Mouse (Mus musculus) right cerebral cortex, adult 2 months (tissue): ENCODE measurements around the gene Spata25.
A peak's percentile ranks its signal among the peaks of the same experiment; 100 is the strongest.
"Not testable (repeated sequence)": the region's sequence is repeated elsewhere in the genome, so short reads cannot be mapped to it uniquely, and the experiment has no call there.

Experiments used
- DNase-seq, 2 experiments: peaks; one replicate each; pipeline ENCODE4 v3.0.0; 2021 to 2022; ENCODE audit warnings: low spot score in 2 of 2

Gene Spata25

DNA sequence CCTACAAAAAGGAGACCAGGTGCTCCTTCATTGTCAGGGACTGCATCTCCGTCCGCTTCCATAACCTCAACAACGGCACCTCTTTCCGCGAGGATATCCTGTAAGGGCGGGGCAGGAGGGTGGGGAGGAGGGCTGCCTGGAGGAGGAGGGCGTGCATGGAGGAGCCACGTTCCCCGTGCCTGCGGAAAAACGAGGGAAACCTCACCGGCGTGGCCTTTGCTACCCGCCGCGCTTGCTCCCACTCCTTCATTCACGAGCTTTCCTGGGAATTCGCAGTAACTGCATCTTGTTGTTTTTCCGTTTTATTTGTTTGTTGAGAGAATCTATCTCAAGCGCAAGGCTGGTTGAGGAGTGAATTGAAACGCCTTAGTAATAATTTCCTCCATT lies 23.0 kb downstream of the Spata25 start:
- DNase-seq = no peak

DNA sequence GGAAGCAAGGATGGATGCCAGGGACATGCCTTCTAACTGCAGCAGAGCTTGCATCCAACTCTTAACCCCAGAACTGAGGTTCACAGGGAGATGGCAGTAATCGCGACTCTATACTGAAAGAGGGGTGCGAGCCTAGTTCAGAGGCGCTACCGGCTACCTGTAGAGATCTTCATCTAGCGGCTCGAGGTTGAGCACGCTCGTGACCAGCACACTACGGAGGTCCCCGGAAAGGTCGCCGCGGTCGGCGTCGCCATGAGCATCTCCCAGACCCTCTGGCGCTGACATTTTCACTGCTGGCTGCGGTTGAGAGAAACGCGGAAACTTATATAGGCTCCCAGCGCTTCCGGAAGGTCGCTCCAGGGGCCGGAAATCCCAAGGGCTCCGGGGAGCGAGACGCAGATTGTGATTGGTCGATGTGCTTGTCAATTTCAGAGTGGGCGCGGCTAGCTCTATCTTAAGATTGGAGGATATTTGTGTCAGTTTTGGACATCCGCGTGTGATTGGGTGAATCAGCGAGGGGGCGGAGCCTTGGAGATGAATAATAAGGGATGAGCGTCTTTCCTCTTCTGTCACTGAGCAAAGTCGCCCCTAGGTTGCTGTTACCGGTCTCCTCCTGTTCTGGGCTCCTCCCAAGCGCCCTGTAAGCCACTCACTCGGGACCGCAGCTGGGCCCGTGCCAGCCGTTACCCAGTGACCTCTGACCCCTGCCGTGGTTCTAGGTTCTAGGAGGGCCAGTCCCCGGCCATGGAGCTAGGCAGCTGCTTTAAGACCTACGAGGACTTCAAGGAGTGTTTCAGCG lies 23.6 kb downstream of the Spata25 start, which contains the start of the genes Acot8 and Zswim3:
Acot8 (minus strand) TSS at position 350 of the 799 bp plus-strand sequence.
Zswim3 (plus strand) TSS at position 566 of the 799 bp plus-strand sequence.
- DNase-seq = peak; percentile 99 to 100

DNA sequence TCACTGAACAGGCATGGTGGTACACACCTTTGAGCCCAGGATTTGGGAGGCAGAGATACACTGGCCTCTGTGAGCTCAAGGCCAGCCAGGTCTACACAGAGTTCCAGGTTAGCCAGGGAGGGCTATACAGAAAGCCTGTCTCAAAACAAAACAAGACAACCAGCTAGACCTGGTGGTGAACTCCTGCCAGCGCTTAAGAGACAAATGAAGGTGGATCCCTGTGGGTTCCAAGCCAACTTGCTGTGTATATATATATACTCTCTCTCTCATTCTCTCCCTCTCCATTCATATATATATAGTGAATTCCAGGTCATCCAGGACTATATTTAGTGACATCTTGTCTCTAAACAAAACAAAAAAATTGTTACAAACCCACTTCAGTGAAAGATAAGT lies 24.4 kb downstream of the Spata25 start:
- no peak for DNase-seq

DNA sequence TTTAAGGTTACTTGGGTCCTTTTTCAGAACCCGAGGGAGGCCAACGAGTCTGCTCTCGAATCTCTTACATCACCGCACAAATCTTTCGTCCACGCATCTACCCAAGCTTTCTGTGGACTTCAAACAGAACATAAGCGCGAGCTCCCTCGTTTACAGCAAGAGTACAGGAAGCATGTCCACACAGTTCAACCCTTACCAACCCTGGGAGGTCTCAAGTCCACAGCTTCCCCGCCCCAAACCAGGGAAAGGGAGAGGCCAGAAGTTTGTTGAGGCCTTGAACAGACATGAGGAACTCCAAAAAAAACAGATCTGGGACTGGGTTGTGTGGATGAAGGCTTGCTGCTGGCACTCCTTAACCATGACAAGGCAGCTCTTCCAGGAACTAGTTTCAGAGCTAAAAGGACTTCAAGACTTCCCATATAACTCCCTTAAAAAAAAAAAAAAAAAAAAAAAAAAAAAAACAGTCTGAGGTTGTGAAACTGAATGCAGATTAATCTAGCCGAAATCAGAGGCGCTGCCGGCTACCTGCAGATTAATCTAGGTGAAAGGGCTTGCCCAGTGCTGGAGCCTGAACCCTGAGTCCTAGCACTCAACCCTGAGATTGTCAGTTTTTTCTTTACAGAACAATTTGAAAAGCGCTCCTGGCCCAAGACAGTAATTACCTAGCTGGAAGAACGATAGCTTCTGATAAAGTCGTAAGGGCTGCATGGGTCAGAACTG lies 25.0 kb downstream of the Spata25 start:
- DNase-seq = no peak

DNA sequence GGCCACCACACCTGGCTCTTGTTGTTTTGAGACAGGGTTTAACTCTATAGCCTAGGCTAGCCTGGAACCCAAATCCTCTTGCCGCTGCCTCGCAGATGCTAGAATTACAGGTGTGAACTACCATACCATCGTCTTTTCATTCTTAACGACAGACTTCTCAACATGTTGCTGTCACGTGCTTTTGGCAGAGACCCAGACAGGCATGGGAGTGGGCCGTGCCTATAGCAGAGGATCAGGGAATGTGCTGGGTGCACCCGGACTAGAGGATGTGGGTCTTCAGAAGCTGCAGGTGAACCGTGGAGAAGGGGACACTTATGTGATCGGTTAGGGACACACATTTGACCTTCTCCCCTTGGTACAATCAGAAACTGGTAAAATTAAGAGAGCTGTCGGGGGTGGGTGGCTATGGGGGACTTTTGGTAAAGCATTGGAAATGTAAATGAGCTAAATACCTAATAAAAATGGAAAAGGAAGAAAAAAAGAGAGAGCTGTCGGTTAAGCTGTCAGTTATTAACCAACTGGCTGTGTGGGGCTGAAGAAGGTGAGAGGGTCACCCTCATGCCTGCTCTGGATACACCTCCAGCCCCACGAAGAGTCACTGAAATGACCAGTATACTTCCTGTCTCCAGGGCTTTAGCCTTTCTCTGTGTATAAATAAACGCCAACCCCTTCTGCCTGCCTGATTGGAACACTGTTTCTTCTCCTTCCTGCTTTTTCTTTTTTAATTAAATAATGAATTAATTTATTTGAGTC lies 27.9 kb downstream of the Spata25 start:
- no peak for DNase-seq

DNA sequence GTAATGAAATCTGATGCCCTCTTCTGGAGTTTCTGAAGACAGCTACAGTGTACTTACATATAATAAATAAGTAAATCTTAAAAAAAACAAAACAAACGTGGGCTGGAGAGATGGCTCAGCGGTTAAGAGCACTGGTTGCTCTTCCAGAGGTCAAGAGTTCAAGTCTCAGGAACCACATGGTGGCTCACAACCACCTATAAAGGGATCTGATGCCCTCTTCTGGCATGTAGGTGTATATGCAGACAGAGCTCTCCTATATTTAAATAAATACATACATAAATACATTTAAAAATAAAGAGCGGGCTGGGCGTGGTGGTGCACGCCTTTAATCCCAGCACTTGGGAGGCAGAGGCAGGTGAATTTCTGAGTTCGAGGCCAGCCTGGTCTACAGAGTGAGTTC lies 29.8 kb downstream of the Spata25 start:
- DNase-seq = not testable (repeated sequence)

DNA sequence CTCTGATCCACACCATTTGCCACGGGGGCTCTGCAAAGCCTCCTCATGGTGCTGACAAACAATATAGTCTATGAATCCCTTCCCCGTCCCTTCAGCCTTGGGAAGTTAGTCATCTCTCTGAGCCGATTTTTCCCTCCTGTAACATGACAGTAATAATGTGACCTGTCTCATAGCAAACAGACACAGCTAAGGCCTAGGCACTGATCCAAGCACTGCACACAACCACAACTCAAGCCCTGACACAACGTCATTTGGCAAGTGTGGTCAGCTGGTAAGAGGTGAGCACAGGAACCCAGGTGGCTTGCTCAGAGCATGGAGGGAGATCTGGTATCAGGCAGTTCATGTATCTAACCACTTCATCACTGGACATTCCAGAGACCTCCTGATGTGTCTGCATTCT lies 32.5 kb downstream of the Spata25 start:
- DNase-seq = no peak

DNA sequence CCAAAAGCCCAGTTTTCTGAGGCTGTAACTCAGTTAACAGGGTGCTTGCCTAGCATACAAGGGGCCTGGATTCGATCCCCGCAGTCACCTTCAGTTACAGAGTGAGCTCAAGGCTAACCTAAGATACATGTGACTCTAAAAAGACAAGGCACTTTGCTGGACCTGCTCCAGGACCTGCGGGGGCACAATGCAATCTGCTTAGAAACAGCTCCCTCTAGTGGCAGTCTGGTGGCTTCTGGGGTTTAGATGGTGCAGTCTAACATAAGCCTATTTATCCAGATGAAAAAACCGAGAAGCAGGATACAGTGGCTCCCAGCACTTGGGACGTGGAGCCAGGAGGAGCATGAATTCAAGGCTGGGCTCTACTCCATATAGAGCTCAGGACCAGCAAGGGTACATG lies 34.0 kb downstream of the Spata25 start:
- DNase-seq = peak; percentile 87 to 89

DNA sequence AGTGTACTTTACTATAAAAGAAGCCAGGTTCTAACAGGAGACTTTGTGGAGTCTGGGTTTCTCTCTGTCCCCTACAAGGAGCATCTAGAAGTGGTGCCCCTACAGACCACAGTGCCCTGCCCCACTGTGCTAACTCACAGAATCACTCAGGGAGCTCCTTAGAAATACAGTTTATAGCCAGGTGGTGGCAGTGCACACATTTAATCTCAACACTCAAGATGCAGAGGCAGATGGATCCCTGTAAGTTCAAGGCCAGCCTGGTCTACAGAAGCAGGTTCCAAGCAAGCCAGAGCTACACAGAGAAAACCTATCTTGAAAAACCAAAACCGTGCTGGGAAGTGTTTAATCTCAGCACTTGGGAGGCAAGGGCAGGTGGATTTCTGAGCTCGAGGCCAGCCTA lies 34.6 kb downstream of the Spata25 start:
- no peak for DNase-seq

DNA sequence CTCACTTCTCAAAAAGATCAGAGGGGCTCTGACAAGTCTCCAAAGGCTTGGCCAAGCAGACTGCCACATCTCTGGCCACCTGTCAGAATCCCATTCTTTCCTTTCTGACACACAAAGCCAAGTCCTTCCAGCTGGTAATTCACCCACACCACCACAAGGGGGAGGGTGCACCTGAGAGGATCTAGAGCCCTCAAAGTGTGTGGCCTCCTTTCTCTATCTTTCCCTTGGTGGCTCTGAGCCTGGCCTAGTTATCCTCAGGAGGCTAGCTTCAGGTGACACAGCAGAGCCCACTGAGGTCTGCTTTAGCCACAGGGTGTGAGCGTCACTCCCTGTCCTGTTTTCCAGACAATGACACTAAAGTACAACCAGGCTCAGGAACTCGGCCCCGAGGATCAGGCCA lies 35.1 kb downstream of the Spata25 start:
- DNase-seq = peak; percentile 66 to 73

DNA sequence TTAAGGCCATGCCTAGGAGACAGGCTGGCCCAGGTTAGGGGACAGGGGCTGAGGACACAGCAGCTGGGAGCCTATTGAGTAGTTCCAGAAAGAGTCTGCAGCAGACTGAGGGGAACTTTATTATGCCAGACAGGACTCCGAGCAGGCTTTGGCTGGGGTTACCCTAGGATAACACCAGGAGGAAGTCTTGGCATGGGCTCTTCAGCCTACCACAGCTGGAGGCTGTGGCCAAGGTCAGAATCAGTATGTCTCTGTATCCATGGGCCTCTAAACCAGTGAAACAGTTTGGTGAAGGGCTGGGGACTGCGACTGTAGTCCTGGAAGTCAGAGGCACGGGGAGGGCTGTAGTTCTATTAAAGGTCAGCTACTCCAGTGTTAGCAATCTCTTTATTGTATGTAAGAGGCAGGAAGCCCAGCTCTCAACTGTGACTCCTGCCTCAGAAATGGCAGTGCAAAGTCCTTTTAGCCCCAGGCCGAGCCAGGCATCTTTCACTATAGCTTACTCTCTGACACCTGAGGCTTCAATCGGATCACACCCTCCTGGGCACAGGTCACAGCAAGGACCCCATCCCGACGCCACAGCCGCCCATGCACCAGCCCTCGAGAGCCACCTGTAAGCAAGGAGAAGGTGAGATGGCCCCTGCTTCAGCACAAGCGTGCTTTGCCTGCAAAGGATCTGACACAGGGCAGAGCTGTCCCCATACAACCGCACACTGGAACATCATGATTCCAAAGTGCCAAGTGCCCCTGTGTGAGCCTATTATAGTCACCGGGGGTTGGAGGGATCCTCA lies 35.7 kb downstream of the Spata25 start:
- DNase-seq = no peak

DNA sequence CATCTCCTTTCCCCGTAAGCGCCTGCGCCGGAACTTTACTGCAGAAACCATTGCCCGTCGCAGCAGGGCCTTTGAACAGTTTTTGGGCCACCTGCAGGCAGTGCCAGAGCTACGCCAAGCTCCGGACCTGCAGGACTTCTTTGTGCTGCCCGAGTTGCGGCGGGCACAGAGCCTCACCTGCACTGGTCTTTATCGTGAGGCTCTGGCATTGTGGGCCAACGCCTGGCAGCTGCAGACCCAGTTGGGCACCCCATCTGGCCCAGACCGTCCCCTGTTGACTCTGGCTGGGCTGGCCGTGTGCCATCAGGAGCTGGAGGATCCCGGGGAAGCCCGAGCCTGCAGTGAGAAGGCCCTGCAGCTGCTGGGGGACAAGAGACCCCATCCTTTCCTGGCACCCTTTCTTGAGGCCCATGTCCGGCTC lies 36.5 kb downstream of the Spata25 start:
- DNase-seq = no peak

DNA sequence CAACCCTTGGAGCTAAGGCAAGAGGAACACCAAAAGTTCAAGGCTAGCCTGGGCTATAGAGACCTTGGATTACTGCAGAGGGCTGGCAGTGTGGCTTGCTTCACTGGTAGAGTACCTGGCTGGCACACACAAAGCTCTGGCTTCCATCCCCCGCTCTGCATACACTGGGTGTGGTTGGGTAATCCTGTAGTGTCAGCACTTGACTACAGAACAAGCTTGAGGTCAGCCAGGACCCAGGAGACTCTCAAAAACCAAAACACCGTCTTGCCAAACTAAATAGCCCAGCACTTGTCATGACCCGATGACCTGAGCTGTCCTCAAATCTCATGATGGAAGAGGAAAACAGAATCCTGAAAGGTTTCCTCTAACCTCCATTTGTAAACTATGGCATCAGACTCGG lies 37.9 kb downstream of the Spata25 start:
- no peak for DNase-seq

DNA sequence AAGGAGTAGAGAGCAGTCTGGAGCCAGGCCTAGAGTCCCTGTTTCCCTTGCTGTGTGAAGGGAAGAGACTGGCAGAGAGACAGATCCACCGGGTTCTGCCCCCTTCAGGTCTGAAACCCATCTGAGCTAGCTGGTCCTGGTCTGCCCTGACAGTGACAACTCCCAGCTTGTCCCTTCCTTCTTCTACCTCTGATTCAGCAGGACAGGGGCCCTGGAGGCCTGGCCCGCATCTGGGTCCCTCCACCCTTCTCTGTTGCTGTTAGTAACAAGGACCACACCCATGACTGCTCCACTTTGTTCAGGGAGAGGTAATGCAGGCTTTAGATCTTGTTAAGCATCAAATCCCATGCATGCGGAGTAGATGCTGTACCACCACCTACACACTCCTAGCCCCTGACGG lies 39.9 kb downstream of the Spata25 start:
- DNase-seq = no peak

DNA sequence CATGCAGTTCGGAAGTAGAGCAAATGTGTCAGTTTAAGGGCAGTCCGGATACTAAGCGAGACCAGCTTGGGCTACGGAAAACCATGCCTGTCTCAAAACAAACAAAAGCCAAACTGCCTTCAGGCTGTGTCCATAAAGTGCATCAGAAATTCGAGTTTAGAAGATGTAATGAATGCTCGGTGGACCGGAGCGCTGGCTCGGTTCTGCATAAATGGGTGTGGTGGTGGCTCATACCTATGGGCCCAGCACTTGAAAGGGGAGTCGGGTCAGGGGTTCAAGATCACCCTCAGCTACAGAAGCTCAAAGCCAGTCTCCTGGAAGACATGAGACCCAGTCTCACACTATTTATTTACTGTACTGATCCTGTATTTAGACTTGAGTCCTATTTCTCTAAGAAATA lies 40.6 kb downstream of the Spata25 start:
- no peak for DNase-seq

DNA sequence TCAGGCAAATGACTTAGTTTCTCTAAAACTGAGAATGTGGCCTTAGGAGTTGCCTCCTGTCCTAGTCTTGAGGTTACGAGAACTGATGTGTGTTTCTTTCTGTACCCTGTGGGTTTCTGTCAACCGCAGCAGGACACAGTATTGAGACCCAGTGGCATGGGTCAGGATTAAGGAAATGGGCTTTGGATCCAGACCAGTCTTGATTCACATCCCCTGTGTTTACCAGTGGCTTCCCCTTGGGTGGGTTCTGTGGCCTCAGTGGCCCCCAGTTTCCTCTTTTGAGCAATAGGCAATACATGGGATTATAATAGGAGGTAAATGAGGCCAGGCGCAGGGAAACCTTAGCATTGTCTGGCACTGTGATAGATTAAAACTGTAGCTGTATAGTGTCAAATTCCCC lies 41.3 kb downstream of the Spata25 start:
- DNase-seq = no peak

DNA sequence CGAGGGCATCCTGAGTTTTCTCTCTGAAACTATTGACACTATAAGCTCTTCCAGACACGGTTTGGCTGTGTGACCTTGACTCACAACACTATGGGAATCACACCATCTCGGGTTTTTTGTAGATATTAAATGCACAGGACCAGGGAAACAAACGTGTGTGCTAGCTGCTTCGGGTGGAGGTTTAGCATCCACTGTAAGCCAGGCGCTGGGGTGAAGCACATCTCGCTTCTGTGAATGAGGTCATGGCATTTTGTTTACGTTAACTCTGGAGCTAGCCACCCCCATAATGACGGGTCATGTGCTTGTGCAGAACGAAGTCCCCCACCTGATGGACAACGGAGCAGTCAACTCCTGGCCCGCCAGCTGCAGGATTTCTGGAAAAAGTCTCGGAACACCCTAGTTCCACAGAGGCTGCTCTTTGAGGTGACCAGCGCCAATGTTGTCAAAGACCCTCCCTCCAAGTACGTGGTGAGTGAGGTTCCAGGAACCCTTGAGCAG lies 41.9 kb downstream of the Spata25 start:
- no peak for DNase-seq

DNA sequence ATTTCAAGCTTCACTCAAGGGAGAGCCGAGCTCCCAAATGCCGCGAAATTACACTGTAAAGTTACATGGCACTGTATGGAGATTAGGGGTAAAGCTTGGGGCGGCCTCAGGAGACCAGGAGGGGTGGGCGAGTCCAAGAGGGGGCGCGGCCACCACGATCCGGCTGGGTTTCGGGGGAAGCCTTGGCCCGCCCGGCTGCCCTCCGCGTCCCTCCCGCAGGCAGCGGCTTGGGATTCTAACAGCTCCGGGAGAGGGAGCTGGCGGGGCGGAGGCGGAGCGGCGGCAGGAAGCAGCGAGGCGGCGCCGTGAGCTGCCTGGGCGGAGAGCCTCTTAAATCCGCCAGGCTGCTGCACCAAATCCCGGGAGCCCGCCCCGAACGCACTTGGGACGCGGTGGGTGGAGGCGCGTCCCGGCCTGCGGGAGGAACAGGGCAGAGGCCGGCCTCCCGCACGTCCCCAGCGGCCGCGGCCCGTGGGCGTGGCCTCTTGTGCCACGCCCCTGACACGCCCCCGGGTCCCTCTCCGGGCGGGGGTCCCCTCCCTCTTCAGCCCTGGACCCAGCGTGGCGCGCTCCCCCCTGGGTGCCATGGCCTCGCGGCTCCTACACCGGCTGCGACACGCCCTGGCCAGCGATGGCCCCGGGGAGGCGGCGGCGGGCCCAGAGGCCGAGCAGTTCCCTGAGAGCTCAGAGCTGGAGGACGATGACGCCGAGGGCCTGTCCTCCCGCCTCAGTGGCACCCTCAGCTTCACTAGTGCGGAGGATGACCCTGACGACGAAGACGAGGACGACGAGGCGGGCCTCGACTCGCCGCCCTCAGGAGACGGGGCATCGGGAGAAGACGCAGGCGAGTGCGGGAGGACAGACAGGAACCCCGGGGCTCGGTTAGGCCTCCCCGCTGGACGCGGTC lies 42.6 kb downstream of the Spata25 start, which contains the start of gene Snx21:
Snx21 (plus strand) TSS at position 343 of the 907 bp plus-strand sequence.
- DNase-seq = peak; percentile 85 to 86

DNA sequence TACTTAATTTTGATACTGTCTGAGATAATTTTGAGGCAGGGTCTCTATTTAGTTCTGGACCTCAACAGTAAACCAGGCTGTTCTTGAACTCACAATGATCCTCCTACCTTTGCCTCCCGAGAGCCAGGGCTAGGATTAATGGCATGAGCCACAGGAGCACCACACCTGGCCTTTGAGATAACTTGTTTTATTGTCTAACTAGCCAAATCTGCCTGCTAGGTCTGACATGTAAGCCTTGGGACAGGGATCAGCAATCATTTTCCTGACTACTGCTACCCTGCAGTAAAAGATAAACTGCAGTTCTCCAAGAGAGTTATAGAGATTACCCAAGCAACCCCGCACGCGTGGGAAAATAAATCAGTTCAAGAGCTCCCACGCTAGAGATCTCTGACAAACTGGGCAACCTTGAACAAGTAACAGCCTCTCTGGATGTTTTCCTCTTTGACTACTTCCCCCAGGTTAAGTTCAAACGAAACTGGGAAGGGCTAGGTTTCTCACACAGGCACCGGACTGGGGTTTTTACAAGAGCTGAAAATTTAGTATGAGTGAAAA lies 43.4 kb downstream of the Spata25 start:
- DNase-seq = no peak
